Mouse (Mus musculus): ENCODE data around the gene Ppp1r21. TPM values are rescaled to one million over a fixed set of nuclear protein-coding genes. Genes with fewer than 3 reads are reported as not detected.

Ppp1r21 gene
- polyA plus RNA-seq, 1 experiment from 2014 or later, result 43.4 TPM

DNA sequence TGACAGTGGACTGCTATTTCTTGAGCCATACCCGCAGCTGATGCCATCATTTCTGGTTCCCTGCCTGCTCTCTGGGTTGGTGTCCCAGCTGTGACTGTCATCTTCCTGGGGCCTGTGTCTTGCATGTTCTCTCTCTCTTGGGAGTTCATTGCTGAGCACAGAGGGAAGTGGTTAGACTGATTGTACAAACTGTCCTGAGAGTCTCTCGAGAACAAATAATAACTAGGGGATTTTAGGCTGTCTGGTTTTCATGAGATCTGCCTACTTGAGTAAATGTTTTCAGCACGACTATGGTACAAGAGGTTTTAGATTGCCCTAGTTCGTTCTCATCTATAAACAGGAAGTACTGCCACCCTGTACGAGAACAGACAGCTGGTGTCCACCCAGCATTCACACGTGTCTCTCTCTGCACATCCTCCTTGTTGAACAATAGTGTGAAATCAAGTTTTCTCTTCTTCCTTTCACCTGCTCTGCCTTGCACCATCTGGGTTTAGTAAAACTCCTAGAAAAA, 51.6 kb downstream of the Ppp1r21 start:
- Histone ChIP-seq H3K36me3 (peaks cover 67% of the 10 kb centered on the region), H3K4me3 (replicated peaks) (no peak overlapping the region), H3K4me1 (peaks cover 12% of the 10 kb centered on the region; the same call in 1 of the 2 replicates), H3K4me2 (no peak overlapping the region), H3K9me3 (replicated peaks) (no peaks in the 10 kb centered on the region), H3K9ac (replicated peaks) (no peak overlapping the region), H3K27ac (replicated peaks) (no peak overlapping the region), H3K27me3 (replicated peaks) (no peaks in the 10 kb centered on the region)
- WGBS, result 78% methylated on average over 6 of the region's 6 CpGs
- no peak for ATAC-seq (ENCODE audit: low FRiP score)

DNA sequence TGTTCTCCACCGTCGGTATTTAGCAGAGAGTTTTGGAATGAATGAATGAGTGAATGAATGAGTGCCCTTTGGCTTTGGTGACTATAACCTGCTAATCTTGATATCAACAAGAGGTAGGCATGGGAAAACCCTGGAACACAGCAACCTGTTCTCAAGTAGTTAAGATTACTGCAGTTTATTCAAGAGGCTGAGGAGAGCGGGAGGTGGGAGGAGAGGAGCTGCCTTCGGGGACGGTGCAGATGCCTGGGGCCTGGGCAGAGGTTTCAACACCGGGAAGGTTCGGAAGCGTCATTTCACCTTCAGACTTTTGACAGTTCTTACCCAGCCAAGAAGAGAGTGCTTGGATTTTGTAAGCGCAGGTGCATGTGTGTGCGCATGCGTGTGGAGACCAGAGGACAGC, 53.1 kb downstream of the Ppp1r21 start:
- Histone ChIP-seq H3K9me3 (replicated peaks) (no peaks in the 10 kb centered on the region), H3K27ac (replicated peaks) (no peak overlapping the region), H3K36me3 (peaks cover 67% of the 10 kb centered on the region), H3K4me3 (replicated peaks) (no peak overlapping the region), H3K9ac (replicated peaks) (no peak overlapping the region), H3K4me1 (peaks cover 12% of the 10 kb centered on the region; the same call in 1 of the 2 replicates), H3K27me3 (replicated peaks) (no peaks in the 10 kb centered on the region), H3K4me2 (no peak overlapping the region)
- WGBS, result 86% methylated on average over 11 of the region's 11 CpGs
- no peak for ATAC-seq (ENCODE audit: low FRiP score)

DNA sequence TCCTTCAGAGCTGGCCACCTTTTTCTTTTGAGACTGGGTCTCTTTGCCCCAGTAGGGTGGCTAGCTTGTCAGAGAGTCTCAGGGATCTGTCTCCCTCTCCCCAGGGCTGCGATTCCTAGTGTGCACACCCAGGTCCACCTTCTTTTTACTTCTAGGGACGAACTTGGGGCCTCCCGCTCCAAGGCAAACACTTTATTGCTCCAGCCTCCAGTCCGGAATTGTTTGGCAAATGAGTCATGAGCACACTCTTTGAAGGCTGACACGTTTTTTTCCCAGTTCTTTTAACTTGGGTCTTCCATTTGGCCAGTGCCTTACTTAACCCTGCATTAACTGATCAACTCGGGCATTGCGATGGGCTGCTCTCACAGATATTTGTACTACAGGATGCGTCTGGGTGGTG, 53.5 kb downstream of the Ppp1r21 start:
- Histone ChIP-seq H3K4me3 (replicated peaks) (no peak overlapping the region), H3K36me3 (peaks cover 69% of the 10 kb centered on the region), H3K4me2 (no peak overlapping the region), H3K4me1 (peaks cover 12% of the 10 kb centered on the region; the same call in 1 of the 2 replicates), H3K27me3 (replicated peaks) (no peaks in the 10 kb centered on the region), H3K9ac (replicated peaks) (no peak overlapping the region), H3K27ac (replicated peaks) (no peak overlapping the region), H3K9me3 (replicated peaks) (no peaks in the 10 kb centered on the region)
- ATAC-seq (ENCODE audit: low FRiP score), result no peak
- WGBS, result 59% methylated on average over 8 of the region's 8 CpGs

DNA sequence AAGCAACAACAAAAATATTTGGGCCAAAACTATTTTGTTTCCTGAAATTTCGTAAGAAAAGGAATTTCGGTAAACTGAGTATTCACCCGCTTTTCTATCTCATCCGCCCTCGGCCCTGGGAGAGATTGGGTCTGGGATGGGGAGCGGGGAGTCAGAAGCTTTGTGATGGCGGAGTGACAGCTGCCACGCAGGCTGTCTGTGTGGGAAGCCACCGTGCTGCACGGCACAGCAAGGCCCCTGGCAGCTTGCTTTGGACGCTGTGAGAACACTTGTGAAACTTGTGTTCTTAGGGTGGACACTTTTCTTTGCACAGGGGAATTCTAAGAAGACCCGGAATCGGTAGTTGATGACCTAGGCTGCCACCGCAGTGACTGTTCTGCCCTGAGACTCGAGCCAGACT, 57.5 kb downstream of the Ppp1r21 start:
- Histone ChIP-seq H3K9ac (replicated peaks) (no peak overlapping the region), H3K4me2 (no peak overlapping the region), H3K36me3 (peaks cover 74% of the 10 kb centered on the region), H3K27me3 (replicated peaks) (no peaks in the 10 kb centered on the region), H3K4me1 (no peaks in the 10 kb centered on the region), H3K9me3 (replicated peaks) (no peaks in the 10 kb centered on the region), H3K4me3 (replicated peaks) (no peak overlapping the region), H3K27ac (replicated peaks) (no peak overlapping the region)
- no peak for ATAC-seq (ENCODE audit: low FRiP score)
- WGBS, result 87% methylated on average over 15 of the region's 15 CpGs

DNA sequence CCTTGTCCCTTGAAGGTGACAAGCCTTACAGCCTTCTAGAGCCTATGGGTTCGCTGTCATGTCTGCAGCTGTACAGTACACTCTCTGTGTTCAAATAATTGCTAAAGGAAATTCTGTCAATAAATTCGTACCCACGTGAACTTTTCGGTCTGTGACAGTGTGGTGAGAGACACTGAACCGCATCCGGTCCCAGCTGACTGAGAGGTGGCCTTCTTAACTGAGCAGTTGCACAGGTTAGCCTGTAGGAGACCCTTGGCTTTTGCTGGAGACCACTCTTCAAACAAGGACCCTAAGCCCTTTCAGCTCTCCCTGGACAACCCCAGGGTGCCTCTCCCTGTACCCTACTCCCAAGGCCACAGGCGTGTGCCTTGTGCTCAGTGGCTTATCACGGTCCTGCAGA, 58.3 kb downstream of the Ppp1r21 start:
- Histone ChIP-seq H3K27ac (replicated peaks) (no peak overlapping the region), H3K4me3 (replicated peaks) (no peak overlapping the region), H3K4me1 (no peaks in the 10 kb centered on the region), H3K4me2 (no peak overlapping the region), H3K9ac (replicated peaks) (no peak overlapping the region), H3K27me3 (replicated peaks) (no peaks in the 10 kb centered on the region), H3K9me3 (replicated peaks) (no peaks in the 10 kb centered on the region), H3K36me3 (peaks cover 67% of the 10 kb centered on the region)
- 95% methylated on average over 8 of the region's 8 CpGs for WGBS
- no peak for ATAC-seq (ENCODE audit: low FRiP score)

DNA sequence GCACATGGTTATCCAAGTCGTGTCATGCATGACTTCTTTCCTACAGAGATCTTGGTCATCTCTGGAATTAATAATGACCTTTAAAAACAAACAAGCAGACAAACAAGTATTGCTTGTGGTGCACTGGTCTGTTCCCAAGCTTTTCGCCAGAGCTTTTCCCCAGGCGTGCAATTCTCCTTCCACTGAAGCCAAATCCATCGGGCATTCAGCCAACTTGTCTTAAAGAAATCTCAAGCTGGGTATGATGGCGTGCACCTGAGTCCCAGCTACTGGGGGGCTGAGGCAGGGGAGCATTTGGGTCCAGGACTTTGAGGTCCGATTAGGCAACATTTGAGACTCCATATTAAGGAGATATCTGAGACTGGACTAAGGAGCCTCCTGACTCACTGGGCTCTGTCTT, 60.3 kb downstream of the Ppp1r21 start:
- Histone ChIP-seq H3K9ac (replicated peaks) (no peak overlapping the region), H3K4me2 (no peak overlapping the region), H3K27ac (replicated peaks) (0 out of 2 replicates have a peak overlapping the region, but pooled peaks have one; percentile 6), H3K4me1 (no peaks in the 10 kb centered on the region), H3K27me3 (replicated peaks) (no peaks in the 10 kb centered on the region), H3K36me3 (peaks cover 49% of the 10 kb centered on the region), H3K4me3 (replicated peaks) (no peak overlapping the region), H3K9me3 (replicated peaks) (no peaks in the 10 kb centered on the region)
- WGBS, result 74% methylated on average over 6 of the region's 6 CpGs
- ATAC-seq (ENCODE audit: low FRiP score), result no peak

DNA sequence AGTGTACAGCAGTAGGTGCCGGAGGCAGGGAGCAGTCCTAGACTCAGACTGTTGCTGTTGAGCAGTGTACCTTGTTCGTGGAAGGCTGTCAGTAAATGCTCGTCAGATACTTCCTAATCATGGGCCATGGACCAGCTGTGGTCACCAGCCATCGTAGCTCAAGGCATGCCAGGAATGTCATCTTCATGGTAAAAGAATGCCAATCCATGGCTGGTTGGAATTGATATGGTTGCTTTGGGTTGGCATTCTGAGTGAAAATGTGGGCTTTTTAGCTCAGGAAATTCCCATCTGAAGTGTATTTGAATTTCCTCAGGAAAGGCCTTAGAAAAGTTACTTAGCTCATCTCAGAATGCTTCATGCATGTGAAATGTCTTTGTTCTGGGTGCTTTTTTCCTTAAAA, 65.2 kb downstream of the Ppp1r21 start:
- Histone ChIP-seq H3K36me3 (peaks cover 9% of the 10 kb centered on the region), H3K9ac (replicated peaks) (no peak overlapping the region), H3K27me3 (replicated peaks) (no peaks in the 10 kb centered on the region), H3K27ac (replicated peaks) (no peak overlapping the region), H3K4me1 (peaks cover 28% of the 10 kb centered on the region), H3K4me3 (replicated peaks) (no peak overlapping the region), H3K4me2 (no peak overlapping the region), H3K9me3 (replicated peaks) (no peaks in the 10 kb centered on the region)
- ATAC-seq (ENCODE audit: low FRiP score), result no peak
- WGBS, result 97% methylated on average over 4 of the region's 4 CpGs

DNA sequence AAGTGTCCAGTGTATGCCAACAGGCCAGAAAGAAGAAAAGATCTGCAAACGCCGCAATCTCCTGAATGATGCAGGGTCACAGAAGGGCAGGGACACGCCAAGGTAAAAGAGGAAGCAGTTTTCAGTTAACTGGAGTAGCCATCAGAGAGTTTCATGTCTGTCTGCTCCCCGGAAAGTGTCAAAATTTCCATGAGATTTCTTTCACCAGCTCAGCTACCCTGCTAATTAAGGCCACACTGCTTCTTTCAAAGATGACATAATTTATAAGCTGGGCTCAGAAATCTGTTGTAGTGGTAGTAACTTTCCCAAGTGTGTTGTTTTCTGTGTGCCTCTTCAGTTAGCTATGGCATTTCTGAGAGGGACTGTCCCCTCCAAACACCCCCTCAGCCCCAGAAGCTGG, 66.2 kb downstream of the Ppp1r21 start:
- WGBS, result 64% methylated on average over 4 of the region's 4 CpGs
- Histone ChIP-seq H3K9me3 (replicated peaks) (no peaks in the 10 kb centered on the region), H3K4me1 (peaks cover 28% of the 10 kb centered on the region), H3K36me3 (peaks cover 3% of the 10 kb centered on the region; the same call in 1 of the 2 replicates), H3K27ac (replicated peaks) (no peak overlapping the region), H3K4me2 (no peak overlapping the region), H3K27me3 (replicated peaks) (no peaks in the 10 kb centered on the region), H3K9ac (replicated peaks) (no peak overlapping the region), H3K4me3 (replicated peaks) (no peak overlapping the region)
- ATAC-seq (ENCODE audit: low FRiP score), result no peak

DNA sequence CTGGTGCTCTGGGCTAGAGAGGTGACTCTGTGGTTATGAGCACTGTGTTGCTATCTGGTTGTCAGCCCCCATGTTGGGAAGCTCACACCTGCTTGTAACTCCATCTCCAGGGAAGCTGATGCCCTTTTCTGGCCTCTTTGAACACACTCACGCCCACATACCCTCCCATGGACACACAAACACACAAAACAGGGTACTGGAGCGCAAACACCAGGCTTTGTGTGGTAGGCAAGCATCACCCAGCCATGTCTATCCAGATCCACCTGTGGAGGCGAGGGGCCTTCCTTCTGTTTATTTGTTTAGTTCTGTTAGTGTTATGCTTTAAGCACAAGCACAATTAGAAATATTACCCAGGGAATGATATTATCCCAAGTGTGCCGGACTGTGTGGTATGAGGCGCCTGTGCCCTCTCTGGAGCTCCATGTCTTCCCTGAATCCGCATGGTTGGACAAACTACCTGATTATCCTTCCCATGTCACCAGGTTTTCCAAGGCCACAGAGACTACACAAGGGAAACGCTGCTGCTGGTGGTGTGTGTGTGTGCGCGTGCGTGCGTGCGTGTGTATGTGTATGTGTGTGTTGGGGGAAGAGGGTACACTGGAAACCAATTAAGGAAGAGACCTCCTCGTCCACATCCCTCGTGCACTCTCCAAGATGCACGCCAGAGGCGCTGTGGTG, 66.8 kb downstream of the Ppp1r21 start:
- H3K9ac ChIP-seq (replicated peaks), result peak overlapping the region; percentile 59
- no peaks in the 10 kb centered on the region for H3K9me3 ChIP-seq (replicated peaks)
- peak overlapping the region; percentile 77 for H3K27ac ChIP-seq (replicated peaks)
- peak overlapping the region; percentile 88 for H3K4me2 ChIP-seq
- H3K27me3 ChIP-seq (replicated peaks), result no peaks in the 10 kb centered on the region
- 31% methylated on average over 16 of the region's 16 CpGs for WGBS
- peaks cover 3% of the 10 kb centered on the region; the same call in 1 of the 2 replicates for H3K36me3 ChIP-seq
- H3K4me3 ChIP-seq (replicated peaks), result peak overlapping the region; percentile 49
- peaks cover 28% of the 10 kb centered on the region for H3K4me1 ChIP-seq
- ATAC-seq (ENCODE audit: low FRiP score), result peak; percentile 3; the same call in 1 of the 2 replicates

DNA sequence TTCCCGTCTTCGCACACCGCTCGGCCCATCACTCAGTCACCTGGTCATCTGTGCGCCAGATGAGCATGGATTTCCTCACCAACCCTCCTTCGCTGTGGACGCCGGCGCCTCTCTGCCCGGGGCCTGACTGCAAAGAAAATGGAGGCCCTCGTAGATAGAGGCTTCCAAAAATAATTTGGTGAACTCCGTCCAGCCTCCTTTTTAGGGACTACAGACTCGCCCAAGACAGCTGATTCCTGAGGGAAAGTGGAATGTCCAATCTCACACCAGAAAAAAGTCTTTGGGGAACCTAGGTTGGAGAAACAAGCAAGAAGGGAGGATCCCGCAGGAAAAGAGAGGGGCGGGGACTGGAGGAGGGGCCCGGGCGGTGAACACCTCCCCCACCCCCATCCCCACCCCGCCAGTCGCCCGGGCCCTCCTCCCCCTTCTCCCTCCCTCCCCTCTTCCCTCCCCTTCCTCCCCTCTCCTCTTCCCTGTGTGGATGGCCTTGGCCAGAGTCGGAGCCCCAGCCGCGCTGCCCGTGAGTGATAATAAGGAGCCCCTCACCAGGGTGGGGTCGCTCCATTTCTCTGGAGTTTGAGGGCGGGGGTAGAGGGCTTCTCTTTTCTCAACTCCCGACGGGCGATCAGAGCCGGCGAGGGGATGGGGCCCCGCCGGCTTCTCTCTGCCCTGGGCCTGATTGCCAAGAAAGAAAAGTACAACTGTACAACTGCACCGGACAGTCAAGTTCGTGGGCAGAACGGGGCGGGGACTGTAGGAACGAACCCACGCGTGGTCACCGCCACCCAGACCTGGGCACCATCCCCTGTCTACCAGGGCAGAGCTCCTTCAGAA, 67.5 kb downstream of the Ppp1r21 start, which contains the start of gene Ston1:
Gene Ston1, plus strand, starts transcription at position 463 of the 834 bp plus-strand sequence.
- ATAC-seq (ENCODE audit: low FRiP score), result peak; percentile 86
- under 1% methylated on average over 41 of the region's 41 CpGs for WGBS

DNA sequence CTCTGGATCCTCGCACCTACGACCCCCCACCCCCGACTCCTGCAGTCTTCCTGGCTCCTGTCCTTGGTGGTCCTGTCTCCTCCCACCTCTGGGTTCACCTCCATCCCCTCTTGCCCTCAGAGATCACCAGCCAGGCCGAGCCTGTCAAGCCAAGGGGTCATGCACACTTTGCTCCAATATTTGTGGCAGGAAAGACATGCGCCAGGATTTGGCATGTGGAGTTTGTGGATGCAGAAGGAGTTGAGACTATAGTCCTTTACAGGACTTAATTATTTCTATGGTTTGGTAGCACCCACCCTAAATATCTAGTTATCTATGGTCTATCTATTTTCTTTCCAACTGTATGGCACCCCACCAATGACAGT, 68.1 kb downstream of the Ppp1r21 start:
- Histone ChIP-seq H3K9me3 (replicated peaks) (no peaks in the 10 kb centered on the region), H3K27ac (replicated peaks) (peak overlapping the region; percentile 77; the same call in 1 of the 2 replicates), H3K4me3 (replicated peaks) (peak overlapping the region; percentile 49), H3K4me2 (peak overlapping the region; percentile 88), H3K36me3 (no peaks in the 10 kb centered on the region), H3K4me1 (peaks cover 28% of the 10 kb centered on the region), H3K27me3 (replicated peaks) (no peaks in the 10 kb centered on the region), H3K9ac (replicated peaks) (peak overlapping the region; percentile 59)
- 6% methylated on average over 5 of the region's 5 CpGs for WGBS
- ATAC-seq (ENCODE audit: low FRiP score), result no peak

More for the DNA sequence above, 67.5 kb downstream of the Ppp1r21 start, which contains the start of gene Ston1:
- H3K9me3 ChIP-seq (replicated peaks), result no peaks in the 10 kb centered on the region
- H3K36me3 ChIP-seq, result no peaks in the 10 kb centered on the region
- peaks cover 28% of the 10 kb centered on the region for H3K4me1 ChIP-seq
- peak within 1 kb of the TSS; percentile 88 for H3K4me2 ChIP-seq
- no peaks in the 10 kb centered on the region for H3K27me3 ChIP-seq (replicated peaks)
- peak within 1 kb of the TSS; percentile 49 for H3K4me3 ChIP-seq (replicated peaks)
- H3K9ac ChIP-seq (replicated peaks), result peak within 1 kb of the TSS; percentile 59
- H3K27ac ChIP-seq (replicated peaks), result peak within 1 kb of the TSS; percentile 77

Data from neural tube, embryonic 15.5 days (tissue).